Mouse (Mus musculus) liver, postnatal 0 days (tissue): ENCODE measurements around the gene Rapgef6. TPM values are rescaled to one million over a fixed set of nuclear protein-coding genes. Genes with fewer than 3 reads are reported as not detected.

Experiments
- ATAC-seq: fragments of 200-750 bp; cut with Nextera tagmentation; 2 replicates; pipeline ENCODE4 v1.8.0; 2017; ENCODE audit warnings: mild to moderate bottlenecking, moderate library complexity
- DNase-seq: peaks from one replicate; pipeline ENCODE4 v3.0.0-alpha.2; 2016
- H3K27ac ChIP-seq: fragments of 300-500 bp; sonication (generic); 2 replicates; pipeline ENCODE4 v1.5.1; 2014; ENCODE audit warnings: antibody characterized with exemption, moderate library complexity, mild to moderate bottlenecking, low read depth
- H3K27me3 ChIP-seq: fragments of 300-500 bp; sonication (generic); 2 replicates; pipeline ENCODE4 v1.6.1; 2014; ENCODE audit warnings: low read length, control low read depth, mixed read lengths; ENCODE audit not compliant: insufficient read depth
- H3K36me3 ChIP-seq: fragments of 300-500 bp; sonication (generic); replicated peaks from 2 replicates; pipeline ENCODE4 v1.6.1; 2014; ENCODE audit warnings: mild to moderate bottlenecking, control low read depth, low read length, moderate library complexity, mixed read lengths; ENCODE audit not compliant: insufficient read depth
- H3K4me1 ChIP-seq: fragments of 300-500 bp; sonication (generic); 2 replicates; pipeline ENCODE4 v1.6.1; 2014; ENCODE audit warnings: antibody characterized with exemption, mild to moderate bottlenecking, control low read depth; ENCODE audit not compliant: insufficient read depth
- H3K4me2 ChIP-seq: fragments of 300-500 bp; sonication (generic); 2 replicates; pipeline ENCODE4 v1.6.1; 2014; ENCODE audit warnings: low read depth, mild to moderate bottlenecking, low read length, moderate library complexity, mixed read lengths
- H3K4me3 ChIP-seq: fragments of 300-500 bp; sonication (generic); 2 replicates; pipeline ENCODE4 v1.5.1; 2014; ENCODE audit warnings: low read depth, low read length
- H3K9ac ChIP-seq: fragments of 300-500 bp; sonication (generic); replicated peaks from 2 replicates; pipeline ENCODE4 v1.6.1; 2014; ENCODE audit warnings: mild to moderate bottlenecking, moderate library complexity
- H3K9me3 ChIP-seq: fragments of 300-500 bp; sonication (generic); 2 replicates; pipeline ENCODE4 v1.6.1; 2016; ENCODE audit warnings: mild to moderate bottlenecking, control low read depth, low read length, mixed read lengths
- CTCF ChIP-seq: sonication (generic); IDR thresholded peaks from 2 replicates; pipeline ENCODE4 v1.5.1; 2016; ENCODE audit warnings: antibody characterized with exemption, low read depth
- EP300 ChIP-seq: IDR thresholded peaks from 2 replicates; pipeline ENCODE4 v1.6.1; 2016; ENCODE audit warnings: antibody characterized with exemption, low read depth, mild to moderate bottlenecking
- WGBS: fragments of 180-500 bp; shearing (Covaris S2); extraction: QIAGEN DNeasy Blood & Tissue Kit; methylation state at CpG from one replicate; pipeline ENCODE4 v1.1.7; 2014; ENCODE audit not compliant: insufficient replicate concordance; 5-methylcytosine and 5-hydroxymethylcytosine counted together
- polyA plus RNA-seq: library from polyadenylated mRNA; unstranded; fragments of >200 nt; fragmentation: Nextera tagmentation; extraction: Ambion mirVana; gene quantifications from 2 replicates; pipeline ENCODE4 v1.2.1, GENCODE M21; 2015

Gene Rapgef6
- polyA plus RNA-seq, 1 experiment from 2014 or later, result 14.7 TPM

DNA sequence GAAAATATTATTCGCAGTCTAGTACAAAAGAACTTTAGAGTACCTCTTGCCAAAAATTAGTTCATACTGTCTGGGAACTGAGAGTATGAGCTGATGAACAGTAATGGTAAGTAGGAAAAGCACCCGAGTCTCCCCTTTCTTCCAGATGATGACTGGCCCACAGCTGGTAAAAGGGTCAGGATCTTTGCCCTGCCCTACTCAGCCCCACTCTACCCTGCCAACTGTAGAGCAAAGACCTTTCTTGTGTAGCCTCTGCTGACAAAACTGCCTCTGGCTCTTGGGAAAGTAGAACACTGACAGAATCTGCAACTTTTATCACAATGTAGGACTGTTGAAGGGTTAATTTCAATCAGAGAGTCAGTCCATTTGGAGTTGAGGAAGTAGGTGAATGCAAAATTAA, 32.3 kb downstream of the Rapgef6 start:
- 85% methylated on average over 2 of the region's 2 CpGs for WGBS
- ATAC-seq (no peak), DNase-seq (no peak)
- no peaks in the 10 kb centered on the region for H3K4me1 ChIP-seq
- no peaks in the 10 kb centered on the region for H3K9me3 ChIP-seq
- H3K4me3 ChIP-seq, result no peak overlapping the region
- no peak overlapping the region for H3K9ac ChIP-seq
- TF ChIP-seq CTCF, result no peak
- TF ChIP-seq EP300, result no peak
- no peaks in the 10 kb centered on the region for H3K27me3 ChIP-seq
- 0 out of 2 replicates have a peak, but pooled peaks cover 2% of the 10 kb centered on the region for H3K36me3 ChIP-seq
- H3K4me2 ChIP-seq, result no peak overlapping the region
- no peak overlapping the region for H3K27ac ChIP-seq

DNA sequence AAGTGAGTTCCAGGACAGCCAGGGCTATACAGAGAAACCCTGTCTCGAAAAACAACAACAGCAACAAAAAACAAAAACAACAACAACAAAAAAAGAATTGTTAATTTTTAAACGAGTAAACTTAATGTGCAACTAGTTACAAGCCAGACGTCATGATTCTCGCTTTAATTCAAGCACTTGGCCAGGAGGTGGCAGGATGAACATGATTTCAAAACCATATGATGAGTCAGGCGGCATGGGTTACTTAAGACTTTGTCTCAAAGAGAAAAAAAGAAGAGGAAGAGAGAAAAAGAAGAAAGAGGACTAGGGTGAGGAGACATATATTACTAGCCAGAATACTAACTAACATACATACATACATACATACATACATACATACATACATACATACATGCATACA, 40.1 kb downstream of the Rapgef6 start:
- no peak for ATAC-seq
- Histone ChIP-seq H3K27ac (no peak overlapping the region), H3K4me3 (no peak overlapping the region), H3K9me3 (no peaks in the 10 kb centered on the region; the same call in 1 of the 2 replicates), H3K27me3 (no peaks in the 10 kb centered on the region), H3K4me1 (no peaks in the 10 kb centered on the region), H3K9ac (no peak overlapping the region), H3K36me3 (no peaks in the 10 kb centered on the region; the same call in 1 of the 2 replicates), H3K4me2 (no peak overlapping the region)
- WGBS, result 57% methylated on average over 5 of the region's 5 CpGs
- no peak for DNase-seq
- TF ChIP-seq EP300 (no peak), CTCF (peak; percentile 54)

DNA sequence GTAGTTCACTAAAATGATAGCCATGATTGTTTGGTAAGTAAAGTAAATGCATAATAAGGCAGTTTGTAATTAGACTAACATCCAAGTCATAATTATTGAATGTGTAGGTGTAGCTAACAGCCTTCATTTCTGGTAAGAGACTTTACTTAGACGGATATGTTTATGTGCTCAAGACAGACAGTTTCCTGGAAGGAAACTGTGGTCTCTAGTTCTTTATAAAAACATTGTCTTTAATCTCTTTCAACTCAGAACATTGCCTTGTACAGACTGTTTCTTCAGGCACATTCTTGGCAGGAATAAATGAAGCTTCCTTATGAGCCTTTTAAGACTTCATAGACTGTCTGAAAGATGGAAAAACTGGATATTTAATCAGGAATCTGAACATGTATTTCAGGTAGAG, 45.3 kb downstream of the Rapgef6 start:
- Histone ChIP-seq H3K9ac (no peak overlapping the region), H3K9me3 (no peaks in the 10 kb centered on the region; the same call in 1 of the 2 replicates), H3K4me3 (no peak overlapping the region), H3K4me1 (no peaks in the 10 kb centered on the region), H3K4me2 (no peak overlapping the region), H3K27me3 (no peaks in the 10 kb centered on the region), H3K27ac (no peak overlapping the region), H3K36me3 (peaks cover 6% of the 10 kb centered on the region; the same call in 1 of the 2 replicates)
- 51% methylated on average over 1 of the region's 1 CpGs for WGBS
- no peak for ATAC-seq
- TF ChIP-seq CTCF (no peak), EP300 (no peak)
- no peak for DNase-seq

DNA sequence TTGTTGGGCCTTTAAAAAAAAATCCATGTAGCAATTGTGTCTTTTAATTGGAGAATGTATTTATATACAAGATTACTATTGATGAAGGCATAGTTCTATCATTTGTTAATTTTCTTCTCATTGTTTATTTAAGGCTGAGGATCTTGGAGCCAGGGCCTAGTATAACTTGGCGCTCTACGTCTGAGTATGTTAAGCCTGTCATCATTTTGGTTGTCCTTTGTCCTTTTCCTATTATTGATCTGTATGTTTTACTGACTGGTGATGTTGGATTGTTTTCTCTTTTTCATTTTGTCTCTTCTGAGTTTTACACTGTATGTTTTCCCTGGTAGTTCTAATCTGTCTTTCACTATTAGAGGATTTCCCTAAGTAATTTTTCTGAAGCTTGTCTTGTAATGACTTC, 52.1 kb downstream of the Rapgef6 start:
- Histone ChIP-seq H3K9me3 (no peaks in the 10 kb centered on the region), H3K9ac (no peak overlapping the region), H3K27me3 (no peaks in the 10 kb centered on the region), H3K4me1 (no peaks in the 10 kb centered on the region; the same call in 1 of the 2 replicates), H3K4me2 (no peak overlapping the region), H3K36me3 (peaks cover 6% of the 10 kb centered on the region; the same call in 1 of the 2 replicates), H3K27ac (peak overlapping the region; percentile 5; the same call in 1 of the 2 replicates), H3K4me3 (no peak overlapping the region)
- TF ChIP-seq CTCF (no peak), EP300 (no peak)
- no peak for ATAC-seq
- 69% methylated on average over 2 of the region's 2 CpGs for WGBS
- no peak for DNase-seq

DNA sequence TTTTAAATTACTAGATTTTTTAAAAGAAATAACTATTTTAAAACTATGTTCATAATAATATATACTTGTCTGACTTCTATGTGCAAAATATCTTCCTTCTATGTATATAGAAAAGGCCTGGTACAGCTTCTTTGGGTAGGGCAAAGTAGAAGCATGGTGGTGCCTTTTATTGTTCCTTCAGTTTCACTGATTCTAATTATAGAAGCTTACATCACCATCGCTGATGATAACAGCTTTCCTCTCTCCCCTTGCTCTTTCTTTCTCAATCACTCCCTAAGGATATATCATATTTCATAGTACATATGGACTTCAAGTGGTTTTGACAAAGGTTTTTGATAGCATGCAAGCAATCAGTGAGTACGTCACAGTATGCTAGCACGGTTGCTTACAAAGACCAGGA, 69.9 kb downstream of the Rapgef6 start:
- H3K4me2 ChIP-seq, result no peak overlapping the region
- ATAC-seq (no peak), DNase-seq (no peak)
- WGBS, result 68% methylated on average over 3 of the region's 3 CpGs
- no peak overlapping the region for H3K9ac ChIP-seq
- no peak overlapping the region for H3K4me3 ChIP-seq
- 0 out of 2 replicates have a peak, but pooled peaks cover 2% of the 10 kb centered on the region for H3K4me1 ChIP-seq
- no peak overlapping the region for H3K27ac ChIP-seq
- no peaks in the 10 kb centered on the region for H3K27me3 ChIP-seq
- TF ChIP-seq CTCF, result no peak
- TF ChIP-seq EP300, result no peak
- H3K9me3 ChIP-seq, result no peaks in the 10 kb centered on the region
- H3K36me3 ChIP-seq, result peaks cover 5% of the 10 kb centered on the region; the same call in 1 of the 2 replicates

DNA sequence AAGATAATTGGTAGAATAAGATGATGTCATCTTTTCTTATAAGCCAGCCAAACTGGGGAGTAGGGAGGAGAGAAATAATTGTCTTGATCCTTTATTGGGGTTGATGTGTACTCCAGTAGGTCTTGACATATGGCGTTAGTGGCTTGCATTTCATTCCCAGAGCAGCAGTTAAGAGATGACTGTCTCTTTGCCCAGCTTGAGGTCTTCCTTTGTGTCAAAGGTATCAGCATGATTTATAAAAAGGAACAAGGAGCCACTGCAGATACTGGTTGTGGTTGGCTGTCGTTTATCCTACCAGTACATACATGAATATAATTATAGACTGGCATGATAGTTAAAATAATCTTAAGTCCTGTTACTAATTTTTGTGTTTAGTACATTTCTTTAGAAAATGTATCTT, 71.4 kb downstream of the Rapgef6 start:
- DNase-seq, result no peak
- H3K9ac ChIP-seq, result no peak overlapping the region
- ATAC-seq, result no peak
- H3K9me3 ChIP-seq, result no peaks in the 10 kb centered on the region
- no peak overlapping the region for H3K4me2 ChIP-seq
- H3K4me1 ChIP-seq, result 0 out of 2 replicates have a peak, but pooled peaks cover 2% of the 10 kb centered on the region
- no peak overlapping the region for H3K4me3 ChIP-seq
- no peak overlapping the region for H3K27ac ChIP-seq
- H3K36me3 ChIP-seq, result peaks cover 4% of the 10 kb centered on the region; the same call in 1 of the 2 replicates
- TF ChIP-seq CTCF, result no peak
- TF ChIP-seq EP300, result no peak
- H3K27me3 ChIP-seq, result no peaks in the 10 kb centered on the region
- WGBS, result 50% methylated on average over 2 of the region's 2 CpGs

DNA sequence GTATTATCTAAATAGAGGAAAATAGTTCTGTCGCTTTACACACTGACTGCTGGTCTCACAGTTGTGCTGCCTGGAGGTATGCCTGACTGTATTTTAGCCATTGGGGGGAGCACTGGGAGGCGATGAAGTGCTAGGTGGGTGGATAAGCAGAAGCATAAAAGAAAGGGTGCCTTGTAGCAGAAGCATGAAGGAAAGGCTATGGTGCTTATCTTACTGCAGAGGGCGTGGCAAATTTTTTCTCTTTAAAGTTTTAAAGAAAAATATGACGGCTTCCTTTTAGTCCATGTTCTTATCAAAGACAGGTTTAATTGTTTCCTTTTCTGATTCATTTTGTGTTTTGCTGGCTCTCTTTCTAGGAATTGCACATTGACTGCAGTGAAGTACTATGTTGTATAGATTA, 72.4 kb downstream of the Rapgef6 start:
- Histone ChIP-seq H3K36me3 (peaks cover 2% of the 10 kb centered on the region; the same call in 1 of the 2 replicates), H3K9me3 (no peaks in the 10 kb centered on the region), H3K27me3 (no peaks in the 10 kb centered on the region), H3K4me1 (0 out of 2 replicates have a peak, but pooled peaks cover 2% of the 10 kb centered on the region), H3K4me2 (no peak overlapping the region), H3K9ac (no peak overlapping the region), H3K4me3 (no peak overlapping the region), H3K27ac (no peak overlapping the region)
- 56% methylated on average over 4 of the region's 4 CpGs for WGBS
- TF ChIP-seq CTCF, result peak; percentile 19; the same call in 1 of the 2 replicates
- no peak for TF ChIP-seq EP300
- ATAC-seq (no peak), DNase-seq (no peak)
